Mouse (Mus musculus): ENCODE data around the gene Dpyd. TPM values are rescaled to one million over a fixed set of nuclear protein-coding genes. Genes with fewer than 3 reads are reported as not detected.

Dpyd gene
- polyA plus RNA-seq, 1 experiment: 21.7 TPM

GRCm38 (mm10) chr3:118855411-118855810 is 293.5 kb downstream of the Dpyd start:
- Histone ChIP-seq H3K27ac (replicated peaks; ENCODE audit: low read depth, low read length) (no peak overlapping the region), H3K4me3 (ENCODE audit: insufficient read depth, low read depth, low read length) (no peak overlapping the region)

GRCm38 (mm10) chr3:118869113-118870107 is 307.5 kb downstream of the Dpyd start:
- Histone ChIP-seq H3K27ac (replicated peaks; ENCODE audit: low read depth, low read length) (no peak overlapping the region), H3K4me3 (ENCODE audit: insufficient read depth, low read depth, low read length) (no peak overlapping the region), H3K4me1 (ENCODE audit: control insufficient read depth, insufficient read depth, insufficient read length, low read length) (no peaks in the 10 kb centered on the region)

More at GRCm38 (mm10) chr3:118855411-118855810, 293.5 kb downstream of the Dpyd start:
- no peaks in the 10 kb centered on the region for H3K4me1 ChIP-seq (ENCODE audit: control insufficient read depth, insufficient read depth, insufficient read length, low read length)

GRCm38 (mm10) chr3:118875871-118876270 is 313.9 kb downstream of the Dpyd start:
- H3K27ac ChIP-seq (replicated peaks; ENCODE audit: low read depth, low read length): no peak overlapping the region
- no peak overlapping the region for H3K4me3 ChIP-seq (ENCODE audit: insufficient read depth, low read depth, low read length)
- H3K4me1 ChIP-seq (ENCODE audit: control insufficient read depth, insufficient read depth, insufficient read length, low read length): no peaks in the 10 kb centered on the region

- Histone ChIP-seq H3K4me3 (ENCODE audit: insufficient read depth, low read depth, low read length) (no peak overlapping the region), H3K4me1 (ENCODE audit: control insufficient read depth, insufficient read depth, insufficient read length, low read length) (no peaks in the 10 kb centered on the region), H3K27ac (replicated peaks; ENCODE audit: low read depth, low read length) (no peak overlapping the region)
Measured at GRCm38 (mm10) chr3:118899036-118899435, 337.1 kb downstream of the Dpyd start.

- H3K4me3 ChIP-seq (ENCODE audit: insufficient read depth, low read depth, low read length): no peak overlapping the region
- no peaks in the 10 kb centered on the region for H3K4me1 ChIP-seq (ENCODE audit: control insufficient read depth, insufficient read depth, insufficient read length, low read length)
- no peak overlapping the region for H3K27ac ChIP-seq (replicated peaks; ENCODE audit: low read depth, low read length)
Measured at GRCm38 (mm10) chr3:118991312-118991711, 429.4 kb downstream of the Dpyd start.

GRCm38 (mm10) chr3:118991793-118992192 is 429.9 kb downstream of the Dpyd start:
- Histone ChIP-seq H3K27ac (replicated peaks; ENCODE audit: low read depth, low read length) (no peak overlapping the region), H3K4me3 (ENCODE audit: insufficient read depth, low read depth, low read length) (no peak overlapping the region), H3K4me1 (ENCODE audit: control insufficient read depth, insufficient read depth, insufficient read length, low read length) (no peaks in the 10 kb centered on the region)

GRCm38 (mm10) chr3:119021255-119021654 is 459.3 kb downstream of the Dpyd start:
- H3K4me1 ChIP-seq (ENCODE audit: control insufficient read depth, insufficient read depth, insufficient read length, low read length): no peaks in the 10 kb centered on the region
- H3K27ac ChIP-seq (replicated peaks; ENCODE audit: low read depth, low read length): no peak overlapping the region
- no peak overlapping the region for H3K4me3 ChIP-seq (ENCODE audit: insufficient read depth, low read depth, low read length)

- Histone ChIP-seq H3K4me1 (ENCODE audit: control insufficient read depth, insufficient read depth, insufficient read length, low read length) (no peaks in the 10 kb centered on the region), H3K4me3 (ENCODE audit: insufficient read depth, low read depth, low read length) (no peak overlapping the region), H3K27ac (replicated peaks; ENCODE audit: low read depth, low read length) (no peak overlapping the region)
Measured at GRCm38 (mm10) chr3:119042611-119043010, 480.7 kb downstream of the Dpyd start.

- Histone ChIP-seq H3K27ac (replicated peaks; ENCODE audit: low read depth, low read length) (no peak overlapping the region), H3K4me3 (ENCODE audit: insufficient read depth, low read depth, low read length) (no peak overlapping the region), H3K4me1 (ENCODE audit: control insufficient read depth, insufficient read depth, insufficient read length, low read length) (no peaks in the 10 kb centered on the region)
Measured at GRCm38 (mm10) chr3:119056144-119056543, 494.2 kb downstream of the Dpyd start.

GRCm38 (mm10) chr3:119063214-119063613 is 501.3 kb downstream of the Dpyd start:
- H3K27ac ChIP-seq (replicated peaks; ENCODE audit: low read depth, low read length): no peak overlapping the region
- H3K4me3 ChIP-seq (ENCODE audit: insufficient read depth, low read depth, low read length): no peak overlapping the region
- no peaks in the 10 kb centered on the region for H3K4me1 ChIP-seq (ENCODE audit: control insufficient read depth, insufficient read depth, insufficient read length, low read length)

GRCm38 (mm10) chr3:119063642-119064041 is 501.7 kb downstream of the Dpyd start:
- H3K27ac ChIP-seq (replicated peaks; ENCODE audit: low read depth, low read length): no peak overlapping the region

GRCm38 (mm10) chr3:119064746-119065145 is 502.8 kb downstream of the Dpyd start:
- H3K27ac ChIP-seq (replicated peaks; ENCODE audit: low read depth, low read length): no peak overlapping the region
- no peaks in the 10 kb centered on the region for H3K4me1 ChIP-seq (ENCODE audit: control insufficient read depth, insufficient read depth, insufficient read length, low read length)
- H3K4me3 ChIP-seq (ENCODE audit: insufficient read depth, low read depth, low read length): no peak overlapping the region

More at GRCm38 (mm10) chr3:119063642-119064041, 501.7 kb downstream of the Dpyd start:
- Histone ChIP-seq H3K4me3 (ENCODE audit: insufficient read depth, low read depth, low read length) (no peak overlapping the region), H3K4me1 (ENCODE audit: control insufficient read depth, insufficient read depth, insufficient read length, low read length) (no peaks in the 10 kb centered on the region)

GRCm38 (mm10) chr3:119067221-119067620 is 505.3 kb downstream of the Dpyd start:
- Histone ChIP-seq H3K4me3 (ENCODE audit: insufficient read depth, low read depth, low read length) (no peak overlapping the region), H3K27ac (replicated peaks; ENCODE audit: low read depth, low read length) (no peak overlapping the region), H3K4me1 (ENCODE audit: control insufficient read depth, insufficient read depth, insufficient read length, low read length) (no peaks in the 10 kb centered on the region)

- no peak overlapping the region for H3K27ac ChIP-seq (replicated peaks; ENCODE audit: low read depth, low read length)
- no peak overlapping the region for H3K4me3 ChIP-seq (ENCODE audit: insufficient read depth, low read depth, low read length)
- no peaks in the 10 kb centered on the region for H3K4me1 ChIP-seq (ENCODE audit: control insufficient read depth, insufficient read depth, insufficient read length, low read length)
Measured at GRCm38 (mm10) chr3:119086618-119087017, 524.7 kb downstream of the Dpyd start.

GRCm38 (mm10) chr3:119095223-119095886 is 533.4 kb downstream of the Dpyd start:
- no peak overlapping the region for H3K4me3 ChIP-seq (ENCODE audit: insufficient read depth, low read depth, low read length)
- H3K27ac ChIP-seq (replicated peaks; ENCODE audit: low read depth, low read length): no peak overlapping the region
- no peaks in the 10 kb centered on the region for H3K4me1 ChIP-seq (ENCODE audit: control insufficient read depth, insufficient read depth, insufficient read length, low read length)

All from brown adipose tissue, adult 24 weeks (tissue).